Mouse (Mus musculus) midbrain, embryonic 16.5 days (tissue): Measurements from ENCODE around the gene Mctp1. TPM values are rescaled to one million over a fixed set of nuclear protein-coding genes. Genes with fewer than 3 reads are reported as not detected.
"Not testable (repeated sequence)": the region's sequence is repeated elsewhere in the genome, so short reads cannot be mapped to it uniquely, and the experiment has no call there.

ENCODE experiments used
- ATAC-seq: fragments of 200-750 bp; cut with Nextera tagmentation; 2 replicates; pipeline ENCODE4 v1.8.0; 2017; ENCODE audit warnings: moderate TSS enrichment
- H3K27ac ChIP-seq: fragments of 300-500 bp; sonication (generic); 2 replicates; pipeline ENCODE4 v1.5.1; 2014; ENCODE audit warnings: mild to moderate bottlenecking, low read length, mixed read lengths
- H3K27me3 ChIP-seq: fragments of 300-500 bp; sonication (generic); 2 replicates; pipeline ENCODE4 v1.6.1; 2014; ENCODE audit warnings: low read depth, low read length, mixed read lengths; ENCODE audit not compliant: control insufficient read depth, insufficient read depth
- H3K36me3 ChIP-seq: fragments of 300-500 bp; sonication (generic); 2 replicates; pipeline ENCODE4 v1.6.1; 2014; ENCODE audit warnings: mild to moderate bottlenecking, low read length, moderate library complexity, mixed read lengths; ENCODE audit not compliant: control insufficient read depth, insufficient read depth
- H3K4me1 ChIP-seq: fragments of 300-500 bp; sonication (generic); 2 replicates; pipeline ENCODE4 v1.6.1; 2014; ENCODE audit warnings: mild to moderate bottlenecking, low read length, mixed read lengths; ENCODE audit not compliant: control insufficient read depth, insufficient read depth
- H3K4me2 ChIP-seq: fragments of 300-500 bp; sonication (generic); 2 replicates; pipeline ENCODE4 v1.6.1; 2014; ENCODE audit warnings: mild to moderate bottlenecking, low read length, mixed read lengths
- H3K4me3 ChIP-seq: fragments of 300-500 bp; sonication (generic); 2 replicates; pipeline ENCODE4 v1.5.1; 2014; ENCODE audit warnings: low read depth, mild to moderate bottlenecking, low read length, moderate library complexity, mixed read lengths
- H3K9ac ChIP-seq: fragments of 300-500 bp; sonication (generic); 2 replicates; pipeline ENCODE4 v1.6.1; 2014; ENCODE audit warnings: low read depth, low read length, mixed read lengths
- H3K9me3 ChIP-seq: fragments of 300-500 bp; sonication (generic); replicated peaks from 2 replicates; pipeline ENCODE4 v1.6.1; 2014; ENCODE audit warnings: mild to moderate bottlenecking, low read length, mixed read lengths; ENCODE audit not compliant: control insufficient read depth, poor library complexity, severe bottlenecking
- WGBS: fragments of 180-500 bp; shearing (Covaris S2); extraction: QIAGEN DNeasy Blood & Tissue Kit; methylation state at CpG from one replicate; pipeline ENCODE4 v1.1.7; 2014; 5-methylcytosine and 5-hydroxymethylcytosine counted together
- polyA plus RNA-seq: library from polyadenylated mRNA; unstranded; fragments of >200 nt; fragmentation: Nextera tagmentation; extraction: Ambion mirVana; gene quantifications from 2 replicates; pipeline ENCODE4 v1.2.1, GENCODE M21; 2015

The Mctp1 gene
- polyA plus RNA-seq, 1 experiment from 2014 or later = 3.6 TPM

DNA sequence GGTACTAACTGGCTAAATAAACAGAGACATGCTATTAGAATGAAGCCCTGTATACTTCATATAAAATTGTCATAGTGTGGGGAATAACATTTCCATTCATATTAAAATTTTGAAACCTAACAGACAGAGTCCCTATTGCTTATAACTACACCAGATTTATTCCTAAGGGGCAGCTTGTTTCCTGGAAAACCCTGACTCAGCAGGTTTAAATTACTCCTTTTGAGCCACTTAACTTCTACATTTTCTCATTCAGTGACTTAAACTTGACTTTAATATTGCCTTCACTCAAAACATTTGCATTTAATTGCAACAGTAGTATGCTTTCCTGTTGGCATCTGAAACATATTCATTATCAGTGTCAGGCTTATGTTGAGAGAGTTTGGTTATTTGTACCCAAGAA lies 583.3 kb downstream of the Mctp1 start:
- Histone ChIP-seq H3K36me3 (no peaks in the 10 kb centered on the region), H3K4me1 (no peaks in the 10 kb centered on the region), H3K9me3 (no peaks in the 10 kb centered on the region), H3K27ac (no peak overlapping the region), H3K4me3 (no peak overlapping the region), H3K27me3 (no peaks in the 10 kb centered on the region), H3K9ac (no peak overlapping the region), H3K4me2 (no peak overlapping the region)
- ATAC-seq = no peak

DNA sequence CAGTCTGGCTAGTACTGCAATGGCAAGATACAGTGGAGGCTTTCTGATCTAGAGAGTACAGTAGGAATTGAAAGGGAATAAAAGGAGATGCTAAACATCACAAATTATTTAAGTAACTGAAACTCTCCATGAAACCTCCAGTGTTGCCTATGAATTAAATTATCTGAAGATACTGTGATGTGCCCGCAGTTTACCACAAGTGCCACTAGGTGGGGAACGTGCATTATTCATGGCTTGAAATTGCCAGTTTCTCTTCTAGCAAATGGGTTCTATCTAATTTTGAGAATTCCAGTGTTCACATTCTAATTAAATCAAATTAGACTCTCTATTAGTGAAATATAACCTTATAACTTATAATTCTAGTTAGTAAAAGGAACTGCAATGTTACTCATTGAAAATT lies 585.1 kb downstream of the Mctp1 start:
- ATAC-seq = peak; percentile 79
- Histone ChIP-seq H3K4me1 (no peaks in the 10 kb centered on the region), H3K4me2 (no peak overlapping the region), H3K27ac (no peak overlapping the region), H3K9ac (no peak overlapping the region), H3K4me3 (no peak overlapping the region), H3K9me3 (no peaks in the 10 kb centered on the region), H3K27me3 (no peaks in the 10 kb centered on the region), H3K36me3 (no peaks in the 10 kb centered on the region)
- WGBS = 3% methylated on average over 2 of the region's 2 CpGs

DNA sequence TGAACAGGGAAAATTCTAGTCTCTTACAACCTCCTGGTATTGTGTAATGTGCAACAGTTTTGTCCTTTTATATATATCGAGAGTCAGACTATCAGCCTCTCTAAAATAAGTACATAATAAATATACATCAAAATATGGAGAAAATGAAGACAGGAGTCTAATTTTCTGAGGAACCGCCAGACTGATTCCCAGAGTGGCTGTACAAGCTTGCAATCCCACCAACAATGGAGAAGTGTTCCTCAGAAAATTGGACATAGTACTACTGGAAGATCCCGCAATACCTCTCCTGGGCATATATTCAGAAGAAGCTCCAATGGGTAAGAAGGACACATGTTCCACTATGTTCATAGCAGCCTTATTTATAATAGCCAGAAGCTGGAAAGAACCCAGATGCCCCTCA lies 586.7 kb downstream of the Mctp1 start:
- H3K9me3 ChIP-seq, H3K36me3 ChIP-seq, H3K9ac ChIP-seq, H3K27ac ChIP-seq, H3K4me3 ChIP-seq, H3K4me1 ChIP-seq, ATAC-seq, H3K27me3 ChIP-seq, H3K4me2 ChIP-seq: not testable (repeated sequence)
- 95% methylated on average over 3 of the region's 3 CpGs for WGBS

- no peak for ATAC-seq
- Histone ChIP-seq H3K9me3 (no peaks in the 10 kb centered on the region), H3K9ac (no peak overlapping the region), H3K4me2 (no peak overlapping the region), H3K27ac (no peak overlapping the region), H3K4me3 (no peak overlapping the region), H3K27me3 (no peaks in the 10 kb centered on the region), H3K4me1 (no peaks in the 10 kb centered on the region), H3K36me3 (no peaks in the 10 kb centered on the region)
- 50% methylated on average over 3 of the region's 3 CpGs for WGBS
These were observed 618.3 kb downstream of the Mctp1 start for GRCm38 (mm10) chr13:77002628-77003027.

DNA sequence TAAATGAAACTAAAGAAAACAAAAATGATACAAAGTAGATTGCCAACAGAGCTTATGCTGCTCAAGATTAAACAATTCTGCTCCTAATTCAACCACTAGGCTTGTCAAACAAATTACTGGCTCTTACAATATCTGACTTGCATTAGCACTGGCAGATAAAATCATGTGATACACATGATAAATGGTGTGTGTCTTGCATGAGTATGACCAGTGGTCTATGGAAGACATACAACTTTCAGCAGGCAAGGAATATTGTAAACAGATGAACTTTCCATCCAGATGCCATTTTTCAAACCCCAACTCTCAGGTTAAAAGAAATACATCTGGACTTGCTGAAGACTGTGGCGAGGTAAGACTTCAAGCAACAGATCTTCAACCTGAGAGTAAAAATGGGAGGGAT lies 619.3 kb downstream of the Mctp1 start:
- ATAC-seq = no peak
- no peak overlapping the region for H3K9ac ChIP-seq
- H3K4me1 ChIP-seq = no peaks in the 10 kb centered on the region
- no peak overlapping the region for H3K4me2 ChIP-seq
- H3K27ac ChIP-seq = no peak overlapping the region
- H3K9me3 ChIP-seq = no peaks in the 10 kb centered on the region
- H3K4me3 ChIP-seq = no peak overlapping the region
- WGBS = 98% methylated on average over 1 of the region's 1 CpGs
- H3K27me3 ChIP-seq = no peaks in the 10 kb centered on the region
- no peaks in the 10 kb centered on the region for H3K36me3 ChIP-seq

- Histone ChIP-seq H3K27ac (no peak overlapping the region), H3K4me3 (no peak overlapping the region), H3K4me2 (no peak overlapping the region), H3K36me3 (no peaks in the 10 kb centered on the region), H3K9ac (no peak overlapping the region), H3K27me3 (no peaks in the 10 kb centered on the region), H3K9me3 (no peaks in the 10 kb centered on the region), H3K4me1 (no peaks in the 10 kb centered on the region)
- no peak for ATAC-seq
- WGBS = 91% methylated on average over 2 of the region's 2 CpGs
These were observed 634.5 kb downstream of the Mctp1 start for GRCm38 (mm10) chr13:77018851-77019250.

- WGBS = 72% methylated on average over 5 of the region's 5 CpGs
These were observed 645.3 kb downstream of the Mctp1 start for GRCm38 (mm10) chr13:77029594-77029993.

DNA sequence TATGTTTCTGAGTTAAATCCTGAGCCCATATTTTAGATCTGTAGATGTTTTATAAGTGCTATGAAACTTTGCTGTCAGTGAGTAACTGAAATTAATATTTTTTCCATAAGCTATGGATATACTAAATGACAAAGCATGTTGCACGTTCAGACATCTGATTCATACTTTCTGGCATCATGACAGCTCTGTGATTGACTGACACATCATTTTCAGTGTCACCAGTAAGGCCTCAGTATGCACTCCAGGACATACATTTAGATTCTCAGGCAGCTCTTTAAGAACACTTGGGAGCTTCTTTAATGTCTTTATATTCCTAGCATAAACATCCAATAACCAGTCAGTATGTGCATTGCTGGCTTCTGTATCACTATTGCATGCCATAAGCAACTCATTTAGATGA lies 659.0 kb downstream of the Mctp1 start:
- Histone ChIP-seq H3K4me1 (peaks cover 6% of the 10 kb centered on the region; the same call in 1 of the 2 replicates), H3K4me2 (no peak overlapping the region), H3K9me3 (no peaks in the 10 kb centered on the region), H3K27ac (no peak overlapping the region), H3K9ac (no peak overlapping the region), H3K4me3 (no peak overlapping the region), H3K36me3 (no peaks in the 10 kb centered on the region), H3K27me3 (no peaks in the 10 kb centered on the region)
- 80% methylated on average over 1 of the region's 1 CpGs for WGBS
- ATAC-seq = no peak

More at GRCm38 (mm10) chr13:77029594-77029993, 645.3 kb downstream of the Mctp1 start:
- Histone ChIP-seq H3K27ac (no peak overlapping the region), H3K4me2 (no peak overlapping the region), H3K27me3 (no peaks in the 10 kb centered on the region), H3K9ac (no peak overlapping the region), H3K4me3 (no peak overlapping the region), H3K4me1 (no peaks in the 10 kb centered on the region), H3K36me3 (no peaks in the 10 kb centered on the region), H3K9me3 (no peaks in the 10 kb centered on the region)
- ATAC-seq = no peak

GRCm38 (mm10) chr13:77045375-77045774 lies 661.0 kb downstream of the Mctp1 start:
- no peak overlapping the region for H3K27ac ChIP-seq
- peaks cover 6% of the 10 kb centered on the region; the same call in 1 of the 2 replicates for H3K4me1 ChIP-seq
- no peaks in the 10 kb centered on the region for H3K36me3 ChIP-seq
- H3K4me2 ChIP-seq = no peak overlapping the region
- no peaks in the 10 kb centered on the region for H3K9me3 ChIP-seq
- H3K9ac ChIP-seq = no peak overlapping the region
- H3K27me3 ChIP-seq = no peaks in the 10 kb centered on the region
- 57% methylated on average over 1 of the region's 1 CpGs for WGBS
- no peak overlapping the region for H3K4me3 ChIP-seq
- ATAC-seq = peak; percentile 75; the same call in 1 of the 2 replicates
